Mouse (Mus musculus): ENCODE results near the gene Pacsin1.

DNA sequence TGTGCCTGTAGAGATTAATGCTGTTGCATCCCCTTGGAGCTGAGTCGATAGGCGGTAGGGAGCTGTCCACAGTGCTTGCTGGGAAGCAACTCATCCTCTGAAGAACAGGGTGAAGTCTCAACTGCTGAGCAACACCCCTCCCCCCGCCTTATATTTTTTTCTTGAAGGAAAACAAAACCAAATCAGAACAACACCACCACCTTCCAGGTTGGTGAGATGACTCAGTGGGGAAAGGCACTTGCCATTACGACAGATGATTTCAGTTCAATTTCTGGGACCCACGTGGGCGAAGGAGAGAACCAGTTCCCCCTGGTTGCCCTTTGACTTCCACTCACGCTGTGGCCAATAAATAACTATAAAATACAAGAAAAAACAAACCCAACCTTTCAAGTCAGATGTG lies 3.5 kb downstream of the Pacsin1 start:
- TF ChIP-seq POLR2A (IDR thresholded peaks at IDR 0.05; ENCODE audit: low read depth, low read length) (no peak), CTCF (conservative IDR thresholded peaks at IDR 0.05; ENCODE audit: insufficient read depth, insufficient read length, low read depth, low read length) (no peak)
